Mouse (Mus musculus): ENCODE measurements at regions not wholly inside any gene's neighbourhood (a gene's known extent, or its start where the extent isn't known, plus 50 kb on each side); places are given as distances from the start of the nearest gene placed in this dataset.

- peak; percentile 25 for DNase-seq
These were observed 84.3 kb upstream of the Rbpj start for GRCm38 (mm10) chr5:53381492-53382199.

- no peak for DNase-seq
These were observed 81.9 kb upstream of the Rbpj start for GRCm38 (mm10) chr5:53384026-53384425.

- no peak for DNase-seq
These were observed 80.3 kb upstream of the Rbpj start for GRCm38 (mm10) chr5:53385513-53386148.

- DNase-seq = no peak
These were observed 72.4 kb upstream of the Rbpj start for GRCm38 (mm10) chr5:53393571-53393970.

GRCm38 (mm10) chr5:53394560-53394959, 71.4 kb upstream of the Rbpj start:
- DNase-seq = no peak

- DNase-seq = no peak
These were observed 67.4 kb upstream of the Rbpj start for GRCm38 (mm10) chr5:53398428-53399058.

- DNase-seq = no peak
These were observed 64.9 kb upstream of the Rbpj start for GRCm38 (mm10) chr5:53401093-53401492.

GRCm38 (mm10) chr5:53402022-53402421, 63.9 kb upstream of the Rbpj start:
- no peak for DNase-seq

GRCm38 (mm10) chr5:53402619-53403151, 63.3 kb upstream of the Rbpj start:
- no peak for DNase-seq

- no peak for DNase-seq
These were observed 60.0 kb upstream of the Rbpj start for GRCm38 (mm10) chr5:53405929-53406328.

- DNase-seq = no peak
These were observed 58.3 kb upstream of the Rbpj start for GRCm38 (mm10) chr5:53407646-53408045.

- no peak for DNase-seq
These were observed 57.7 kb upstream of the Rbpj start for GRCm38 (mm10) chr5:53408235-53408634.

GRCm38 (mm10) chr5:53409740-53410139, 56.2 kb upstream of the Rbpj start:
- no peak for DNase-seq

- DNase-seq = no peak
These were observed 53.4 kb upstream of the Rbpj start for GRCm38 (mm10) chr5:53412391-53413075.

- DNase-seq = no peak
These were observed 52.3 kb upstream of the Rbpj start for GRCm38 (mm10) chr5:53413677-53414076.

GRCm38 (mm10) chr5:53415472-53415871, 50.5 kb upstream of the Rbpj start:
- no peak for DNase-seq

All from heart, postnatal 4 days (tissue).